Mouse (Mus musculus) limb, embryonic 14.5 days (tissue): ENCODE results near the gene Smpd2. TPM values are rescaled to one million over a fixed set of nuclear protein-coding genes. Genes with fewer than 3 reads are reported as not detected.
A peak's percentile ranks its signal among the peaks of the same experiment; 100 is the strongest.

Experiments used
- ATAC-seq: fragments of 200-750 bp; cut with Nextera tagmentation; 2 replicates; pipeline ENCODE4 v1.8.0; 2017; ENCODE audit warnings: low read depth, moderate number of reproducible peaks, moderate TSS enrichment; ENCODE audit not compliant: low FRiP score
- DNase-seq: peaks from one replicate; pipeline ENCODE4 v3.0.0-alpha.2; 2015; ENCODE audit warnings: low spot score
- H3K27ac ChIP-seq: fragments of 300-500 bp; sonication (generic); replicated peaks from 2 replicates; pipeline ENCODE4 v1.5.1; 2014; ENCODE audit warnings: low read depth, mild to moderate bottlenecking, low read length, moderate library complexity, mixed read lengths
- H3K27me3 ChIP-seq: fragments of 300-500 bp; sonication (generic); 2 replicates; pipeline ENCODE4 v1.6.1; 2014; ENCODE audit warnings: low read length, mixed read lengths; ENCODE audit not compliant: control insufficient read depth, insufficient read depth
- H3K36me3 ChIP-seq: fragments of 300-500 bp; sonication (generic); 2 replicates; pipeline ENCODE4 v1.6.1; 2014; ENCODE audit warnings: mild to moderate bottlenecking, low read length, moderate library complexity, mixed read lengths; ENCODE audit not compliant: control insufficient read depth, insufficient read depth
- H3K4me1 ChIP-seq: fragments of 300-500 bp; sonication (generic); 2 replicates; pipeline ENCODE4 v1.6.1; 2014; ENCODE audit warnings: antibody characterized with exemption, low read length, mixed read lengths; ENCODE audit not compliant: control insufficient read depth, insufficient read depth
- H3K4me2 ChIP-seq: fragments of 300-500 bp; sonication (generic); replicated peaks from 2 replicates; pipeline ENCODE4 v1.6.1; 2014; ENCODE audit warnings: low read depth, mild to moderate bottlenecking, low read length, moderate library complexity; ENCODE audit not compliant: severe bottlenecking
- H3K4me3 ChIP-seq: fragments of 300-500 bp; sonication (generic); replicated peaks from 2 replicates; pipeline ENCODE4 v1.5.1; 2014; ENCODE audit warnings: low read length
- H3K9ac ChIP-seq: fragments of 300-500 bp; sonication (generic); 2 replicates; pipeline ENCODE4 v1.6.1; 2014; ENCODE audit warnings: mild to moderate bottlenecking, low read depth, low read length, moderate library complexity; ENCODE audit not compliant: severe bottlenecking
- H3K9me3 ChIP-seq: fragments of 300-500 bp; sonication (generic); 2 replicates; pipeline ENCODE4 v1.6.1; 2016; ENCODE audit warnings: low read length; ENCODE audit not compliant: control insufficient read depth
- POLR2A ChIP-seq: fragments of 200-500 bp; IDR thresholded peaks from 2 replicates; pipeline ENCODE4 v1.8.0; 2012; ENCODE audit warnings: inconsistent platforms, mild to moderate bottlenecking, moderate library complexity, borderline replicate concordance; ENCODE audit not compliant: insufficient read depth, insufficient read length; ENCODE audit errors: extremely low read depth
- WGBS: fragments of 180-500 bp; shearing (Covaris S2); extraction: QIAGEN DNeasy Blood & Tissue Kit; methylation state at CpG from one replicate; pipeline ENCODE4 v1.1.7; 2014; 5-methylcytosine and 5-hydroxymethylcytosine counted together
- polyA plus RNA-seq, 2 experiments: library from polyadenylated mRNA; depleted of rRNA in 1 of 2; stranded (reverse) in 1 of 2; unstranded in 1 of 2; fragments of >200 nt; fragmentation: Nextera tagmentation in 1 of 2; extraction: Ambion mirVana in 1 of 2; gene quantifications; 2 replicates each; pipeline versions ENCODE4 v1.2.1 to v1.2.3; 2012 to 2014

Gene Smpd2
- polyA plus RNA-seq (2012; rRNA removed) (75.2 and 86.8 TPM in 2 replicates), polyA plus RNA-seq (2014; fragmentation: Nextera tagmentation; extraction: Ambion mirVana) (46.2 and 49.8 TPM in 2 replicates)

DNA sequence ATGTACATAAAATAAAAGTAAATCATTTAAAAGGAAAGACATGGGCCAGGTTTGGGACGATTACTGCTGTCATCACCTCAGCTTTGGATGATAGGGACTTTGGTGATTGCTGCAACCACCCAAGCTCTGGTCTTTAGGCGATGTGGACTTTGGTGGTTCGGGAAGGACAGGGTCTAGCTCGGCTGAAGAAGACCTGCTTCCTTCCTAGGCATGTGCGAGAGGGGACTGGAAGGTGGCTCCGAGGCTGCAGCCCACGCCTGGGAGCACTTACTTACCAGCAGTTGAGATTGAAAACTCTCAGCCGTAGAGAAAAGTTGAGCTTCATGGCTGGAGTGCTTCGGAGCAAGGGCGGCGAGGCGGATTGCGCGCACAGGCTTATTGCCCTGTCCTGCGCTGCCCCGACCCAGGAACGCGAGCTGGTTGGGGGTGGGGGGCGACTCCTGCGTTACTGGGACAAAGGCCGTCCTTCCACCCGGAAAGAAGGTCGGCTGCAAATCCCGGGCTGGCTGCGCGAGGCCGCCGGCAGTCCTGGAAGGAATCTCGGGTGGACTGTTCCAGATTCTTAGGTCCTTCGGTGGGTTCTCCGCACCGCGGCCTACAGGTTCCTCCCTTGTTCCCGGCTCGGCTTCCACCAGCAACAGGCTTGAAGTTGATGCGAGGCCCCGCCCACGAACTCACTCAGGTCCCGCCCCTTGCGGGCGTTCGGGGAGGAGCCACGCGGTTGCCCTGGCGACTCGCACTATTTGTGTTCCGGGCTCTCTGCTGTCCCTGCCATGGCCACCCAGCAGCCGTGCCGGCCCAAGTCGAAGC is at the start of gene Smpd2, which contains the start of gene Ppil6:
Gene Smpd2, minus strand, starts transcription at position 662 of the 810 bp plus-strand sequence.
Gene Ppil6, plus strand, starts transcription at position 732 of the 810 bp plus-strand sequence.
- Histone ChIP-seq H3K9me3 (no peaks in the 10 kb centered on the region), H3K4me2 (peak within 1 kb of the TSS; percentile 100), H3K36me3 (peaks cover 35% of the 10 kb centered on the region), H3K4me3 (peak within 1 kb of the TSS; percentile 62), H3K4me1 (peaks cover 14% of the 10 kb centered on the region), H3K27ac (peak within 1 kb of the TSS; percentile 76), H3K27me3 (no peaks in the 10 kb centered on the region), H3K9ac (peak within 1 kb of the TSS; percentile 73)
- WGBS: 1% methylated on average over 32 of the region's 50 CpGs
- DNase-seq: peak; percentile 91
- peak; percentile 94 for ATAC-seq
- no peak for TF ChIP-seq POLR2A

DNA sequence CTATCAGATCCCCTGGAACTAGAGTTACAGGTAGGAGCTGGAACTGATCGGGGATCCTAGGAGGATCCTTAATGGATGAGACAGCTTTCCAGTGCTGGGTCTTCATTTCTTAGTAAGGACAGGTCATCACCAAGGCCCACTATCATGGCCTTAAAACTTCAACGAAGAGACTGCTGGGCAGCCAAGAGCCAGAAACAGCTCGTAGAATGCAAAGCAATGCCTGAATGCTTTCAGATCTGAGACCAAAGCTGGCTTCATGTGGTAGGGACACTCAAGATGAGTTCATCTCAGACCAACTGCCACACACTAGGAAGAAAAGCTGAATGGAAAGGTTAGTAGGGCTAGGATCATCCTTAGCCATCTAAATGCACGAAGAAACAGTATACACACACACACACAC is 48.8 kb upstream of the Smpd2 start:
- no peak for TF ChIP-seq POLR2A
- H3K27ac ChIP-seq: no peak overlapping the region
- peaks cover 28% of the 10 kb centered on the region for H3K36me3 ChIP-seq
- H3K27me3 ChIP-seq: no peaks in the 10 kb centered on the region
- H3K4me2 ChIP-seq: no peak overlapping the region
- no peaks in the 10 kb centered on the region for H3K4me1 ChIP-seq
- 97% methylated on average over 4 of the region's 4 CpGs for WGBS
- no peak for DNase-seq
- ATAC-seq: no peak
- H3K9ac ChIP-seq: no peak overlapping the region
- no peaks in the 10 kb centered on the region for H3K9me3 ChIP-seq
- H3K4me3 ChIP-seq: no peak overlapping the region

DNA sequence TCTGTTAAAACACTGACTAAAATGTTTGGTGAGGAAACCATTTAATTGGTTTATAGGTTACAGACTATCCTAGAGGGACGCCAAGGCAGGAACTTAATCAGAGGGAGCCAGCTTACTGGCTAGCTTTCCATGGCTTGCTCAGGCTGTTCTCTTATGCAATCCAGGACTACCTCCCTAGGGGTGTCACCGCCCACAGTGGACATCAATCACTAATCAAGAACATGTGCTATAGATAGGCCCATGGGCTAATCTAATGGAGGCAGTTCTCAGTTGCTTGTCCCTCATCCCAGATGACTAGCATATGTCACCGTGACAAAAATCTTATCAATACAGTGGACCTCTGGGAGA is 47.8 kb upstream of the Smpd2 start:
- H3K36me3 ChIP-seq: peaks cover 38% of the 10 kb centered on the region
- no peaks in the 10 kb centered on the region for H3K27me3 ChIP-seq
- 88% methylated on average over 3 of the region's 3 CpGs for WGBS

DNA sequence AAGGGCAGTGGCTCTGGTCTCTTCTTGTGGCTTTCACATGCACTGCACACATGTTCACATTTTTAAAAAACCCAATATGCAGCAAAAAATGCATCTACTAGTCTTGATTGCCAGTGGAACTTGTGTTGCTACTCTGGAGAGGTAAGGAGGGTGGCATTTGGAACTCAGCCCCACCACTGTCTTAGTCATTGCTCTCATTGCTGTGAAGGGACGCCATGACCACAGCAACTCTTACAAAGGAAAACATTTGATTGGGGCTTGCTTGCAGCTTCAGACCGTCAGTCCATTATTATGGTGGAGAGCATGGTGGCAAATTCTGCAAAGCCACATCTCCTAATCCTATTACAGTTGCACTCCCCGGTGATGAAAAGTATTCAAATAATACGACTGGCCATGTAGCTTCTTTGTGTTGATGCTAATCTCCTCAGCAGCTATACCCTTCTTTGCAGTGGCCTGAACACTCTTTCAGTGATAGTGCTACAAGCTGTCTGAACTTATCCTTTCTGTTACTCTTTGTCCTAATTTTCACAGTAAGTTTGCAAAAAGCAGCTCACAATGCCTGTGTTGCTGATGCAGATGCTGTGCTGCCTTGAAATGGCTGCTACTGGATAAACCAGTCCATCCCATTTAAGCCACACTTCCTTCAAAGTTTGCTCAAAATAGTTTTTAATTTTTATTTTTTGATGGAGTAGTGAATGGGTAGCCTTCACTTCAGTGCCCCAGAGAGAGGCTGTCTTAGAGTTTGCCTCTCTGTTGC is 47.2 kb upstream of the Smpd2 start:
- no peak overlapping the region for H3K4me3 ChIP-seq
- H3K27ac ChIP-seq: no peak overlapping the region
- no peak overlapping the region for H3K4me2 ChIP-seq
- DNase-seq: no peak
- no peak for ATAC-seq
- no peaks in the 10 kb centered on the region for H3K4me1 ChIP-seq
- H3K9me3 ChIP-seq: no peaks in the 10 kb centered on the region
- no peak for TF ChIP-seq POLR2A
- peaks cover 44% of the 10 kb centered on the region for H3K36me3 ChIP-seq
- no peak overlapping the region for H3K9ac ChIP-seq
- no peaks in the 10 kb centered on the region for H3K27me3 ChIP-seq
- WGBS: 93% methylated on average over 4 of the region's 4 CpGs

More for the DNA sequence above, 47.8 kb upstream of the Smpd2 start:
- TF ChIP-seq POLR2A: no peak
- Histone ChIP-seq H3K4me1 (no peaks in the 10 kb centered on the region), H3K4me3 (no peak overlapping the region), H3K27ac (no peak overlapping the region), H3K4me2 (no peak overlapping the region), H3K9ac (no peak overlapping the region), H3K9me3 (no peaks in the 10 kb centered on the region)
- DNase-seq: no peak
- no peak for ATAC-seq

DNA sequence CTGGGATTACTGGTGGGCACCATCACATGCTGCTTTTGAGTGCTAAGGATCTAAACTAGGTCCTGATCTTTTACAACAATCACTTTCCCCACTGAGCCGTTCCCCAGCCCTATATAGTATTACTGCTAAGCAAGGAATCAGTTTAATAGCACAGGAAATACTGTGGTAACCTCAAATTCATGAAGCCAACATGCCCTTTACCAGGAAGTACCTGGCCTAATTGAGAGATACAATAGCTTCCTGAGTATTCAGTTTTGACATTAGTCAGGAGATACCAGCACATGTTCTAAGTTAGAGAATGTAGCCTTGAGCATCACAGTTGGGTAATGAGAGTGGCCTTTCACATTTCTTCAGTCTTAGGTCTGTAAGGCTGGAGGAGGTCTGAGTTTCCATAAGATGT is 46.5 kb upstream of the Smpd2 start:
- Histone ChIP-seq H3K4me2 (no peak overlapping the region), H3K36me3 (peaks cover 45% of the 10 kb centered on the region), H3K4me1 (no peaks in the 10 kb centered on the region), H3K4me3 (no peak overlapping the region), H3K9ac (no peak overlapping the region), H3K27me3 (no peaks in the 10 kb centered on the region), H3K27ac (no peak overlapping the region), H3K9me3 (no peaks in the 10 kb centered on the region)
- WGBS: 75% methylated on average over 1 of the region's 1 CpGs
- ATAC-seq (no peak), DNase-seq (no peak)
- no peak for TF ChIP-seq POLR2A
